Mouse (Mus musculus): Measurements from ENCODE around the gene Tmem184a. TPM values are rescaled to one million over a fixed set of nuclear protein-coding genes. Genes with fewer than 3 reads are reported as not detected.

Tmem184a gene
- not detected in 4 replicates for total RNA-seq (2023)

GRCm38 (mm10) chr5:139819538-139820181, at the start of gene Tmem184a:
Tmem184a (minus strand) TSS chr5:139819917.

GRCm38 (mm10) chr5:139826357-139827055, 6.8 kb upstream of the Tmem184a start, which contains the start of the genes Gm26938 and Psmg3:
Gm26938 (minus strand) TSS chr5:139826407.
Psmg3 (minus strand) TSS chr5:139826885.

GRCm38 (mm10) chr5:139791227-139792158, 28.2 kb downstream of the Tmem184a start, which contains the start of gene Mafk:
Mafk (plus strand) TSS chr5:139791513.

GRCm38 (mm10) chr5:139775216-139775926, 44.3 kb downstream of the Tmem184a start, which contains the start of gene Ints1:
Ints1 (minus strand) TSS chr5:139775674.

Other genes starting within 250 kb of the Tmem184a start
- gene Micall2, start 83.6 kb downstream of the Tmem184a start, total RNA-seq (2023), result not detected in 4 replicates
- 103 to 121 TPM (median 112 TPM) in 4 replicates for gene Ints1, start 44.2 kb downstream of the Tmem184a start, total RNA-seq (2023)
- gene Mafk, start 28.4 kb downstream of the Tmem184a start, total RNA-seq (2023), result 324 to 351 TPM (median 339 TPM) in 4 replicates
- not detected in 4 replicates for gene Gm26938, start 6.5 kb upstream of the Tmem184a start, total RNA-seq (2023)
- 14.6 to 17.4 TPM (median 15.3 TPM) in 4 replicates for gene Psmg3, start 7.0 kb upstream of the Tmem184a start, total RNA-seq (2023)
- gene Elfn1, start 88.0 kb upstream of the Tmem184a start, total RNA-seq (2023), result not detected in 4 replicates